Mouse (Mus musculus) G1E (cell line): ENCODE results near the gene Olfr1333. TPM values are rescaled to one million over a fixed set of nuclear protein-coding genes. Genes with fewer than 3 reads are reported as not detected.

Source experiments
- ATAC-seq: 2 replicates; pipeline ENCODE4 v1.8.0; 2016; ENCODE audit warnings: mild to moderate bottlenecking; ENCODE audit not compliant: insufficient number of reproducible peaks, poor library complexity, low FRiP score, severe bottlenecking; ENCODE audit errors: extremely low read depth
- DNase-seq: peaks from one replicate; pipeline ENCODE4 v3.0.0; 2012; ENCODE audit warnings: low spot score
- H3K27me3 ChIP-seq: 2 replicates; pipeline ENCODE4 v1.6.1; 2012; ENCODE audit warnings: mild to moderate bottlenecking, low read length, inconsistent platforms; ENCODE audit not compliant: insufficient read depth
- H3K36me3 ChIP-seq: replicated peaks from 2 replicates; pipeline ENCODE3; 2012; ENCODE audit warnings: mild to moderate bottlenecking, inconsistent platforms
- H3K4me1 ChIP-seq: 2 replicates; pipeline ENCODE4 v1.6.1; 2012; ENCODE audit warnings: low read depth, low read length, inconsistent platforms, mixed read lengths; ENCODE audit not compliant: insufficient read depth
- H3K4me3 ChIP-seq: 2 replicates; pipeline ENCODE4 v1.5.1; 2012; ENCODE audit warnings: low read depth, mild to moderate bottlenecking, inconsistent platforms, low read length, moderate library complexity, mixed read lengths
- H3K9me3 ChIP-seq: replicated peaks from 2 replicates; pipeline ENCODE4 v1.6.1; 2012; ENCODE audit warnings: inconsistent platforms
- CTCF ChIP-seq: IDR thresholded peaks from 2 replicates; pipeline ENCODE4 v1.5.1; 2012; ENCODE audit warnings: low read depth, low read length, inconsistent platforms, mixed read lengths
- GATA1 ChIP-seq: IDR thresholded peaks from 2 replicates; pipeline ENCODE4 v1.6.1; 2012; ENCODE audit warnings: borderline replicate concordance, low read length, inconsistent platforms, mixed read lengths
- GATA2 ChIP-seq: IDR thresholded peaks from 2 replicates; pipeline ENCODE4 v1.6.1; 2012; ENCODE audit warnings: low read depth, low read length, inconsistent platforms, borderline replicate concordance
- POLR2AphosphoS5 ChIP-seq: IDR thresholded peaks from 2 replicates; pipeline ENCODE4 v1.6.1; 2012; ENCODE audit warnings: low read depth, low read length, inconsistent platforms; ENCODE audit not compliant: insufficient replicate concordance
- TAL1 ChIP-seq: conservative IDR thresholded peaks from 2 replicates; pipeline ENCODE4 v1.6.1; 2012; ENCODE audit warnings: low read depth, low read length, inconsistent platforms, mixed read lengths
- polyA plus RNA-seq: library from polyadenylated mRNA; stranded (reverse); fragments of >175 nt; gene quantifications from 2 replicates; pipeline ENCODE4 v1.2.3, GENCODE M21; 2012
- total RNA-seq, 2 experiments: library from RNA; stranded (forward) in 1 of 2; stranded (reverse) in 1 of 2; fragments of 200-1000 nt in 1 of 2; fragments of >200 nt in 1 of 2; fragmentation: Nextera tagmentation in 1 of 2; gene quantifications; 2 replicates each; pipeline ENCODE4 v1.2.3; 2014 to 2017

Gene Olfr1333
- not detected in 2 replicates for total RNA-seq (2014; fragmentation: Nextera tagmentation)
- 0.06 and 0.44 TPM in 2 replicates for total RNA-seq (2017)
- not detected in 2 replicates for polyA plus RNA-seq

- Histone ChIP-seq H3K9me3 (no peaks in the 10 kb centered on the region), H3K27me3 (no peaks in the 10 kb centered on the region), H3K4me1 (no peaks in the 10 kb centered on the region), H3K4me3 (no peak within 1 kb of the TSS), H3K36me3 (no peaks in the 10 kb centered on the region)
- no peak for TF ChIP-seq GATA2
- TF ChIP-seq GATA1 = no peak
- no peak for TF ChIP-seq TAL1
- no peak for TF ChIP-seq POLR2AphosphoS5
- TF ChIP-seq CTCF = no peak
- ATAC-seq (no peak), DNase-seq (no peak)
These were observed at the start of gene Olfr1333 for GRCm38 (mm10) chr4:118836179-118836578. Gene Olfr1333 (minus strand): TSS chr4:118836279.

GRCm38 (mm10) chr4:118867566-118867965 is 31.5 kb upstream of the Olfr1333 start:
- Histone ChIP-seq H3K4me1 (no peaks in the 10 kb centered on the region), H3K9me3 (no peaks in the 10 kb centered on the region), H3K36me3 (no peaks in the 10 kb centered on the region), H3K4me3 (no peak overlapping the region), H3K27me3 (no peaks in the 10 kb centered on the region)
- no peak for ATAC-seq
- TF ChIP-seq GATA1 (no peak), POLR2AphosphoS5 (no peak), GATA2 (no peak), CTCF (no peak), TAL1 (no peak)
- no peak for DNase-seq

DNA sequence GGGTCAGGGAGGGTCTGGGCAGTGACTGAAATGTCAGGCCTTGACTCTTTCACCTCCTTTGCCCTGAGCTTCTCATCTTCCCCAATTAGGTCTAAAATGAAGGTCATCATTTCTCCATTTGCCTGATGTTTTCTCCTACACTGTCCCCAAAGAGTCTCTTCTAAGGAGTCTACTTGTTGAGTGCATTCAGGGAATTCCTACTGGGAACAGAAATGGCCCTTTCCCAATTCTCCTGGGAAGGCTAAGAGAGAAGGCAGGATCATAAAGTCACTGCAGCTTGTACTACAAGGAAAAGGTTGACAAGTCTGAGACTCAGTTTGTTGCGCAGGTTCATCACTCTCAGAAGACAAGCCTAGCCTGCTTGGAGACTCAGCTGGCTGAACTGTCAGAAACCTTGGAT is 28.3 kb upstream of the Olfr1333 start, which contains the start of gene Olfr1331:
Olfr1331 (plus strand) TSS at position 301 of the 400 bp plus-strand sequence.
- no peak for DNase-seq
- no peak for ATAC-seq
- Histone ChIP-seq H3K4me3 (no peak within 1 kb of the TSS), H3K27me3 (no peaks in the 10 kb centered on the region), H3K4me1 (no peaks in the 10 kb centered on the region), H3K36me3 (no peaks in the 10 kb centered on the region), H3K9me3 (no peaks in the 10 kb centered on the region)
- TF ChIP-seq GATA2 = no peak
- TF ChIP-seq CTCF = no peak
- TF ChIP-seq TAL1 = no peak
- TF ChIP-seq POLR2AphosphoS5 = no peak
- no peak for TF ChIP-seq GATA1

GRCm38 (mm10) chr4:118862704-118863103 is 26.6 kb upstream of the Olfr1333 start:
- Histone ChIP-seq H3K4me3 (no peak overlapping the region), H3K4me1 (no peaks in the 10 kb centered on the region), H3K9me3 (no peaks in the 10 kb centered on the region), H3K36me3 (no peaks in the 10 kb centered on the region), H3K27me3 (no peaks in the 10 kb centered on the region)
- no peak for TF ChIP-seq CTCF
- TF ChIP-seq GATA1 = no peak
- no peak for TF ChIP-seq TAL1
- TF ChIP-seq GATA2 = no peak
- no peak for TF ChIP-seq POLR2AphosphoS5
- no peak for ATAC-seq
- DNase-seq = no peak

GRCm38 (mm10) chr4:118861791-118862190 is 25.7 kb upstream of the Olfr1333 start:
- Histone ChIP-seq H3K9me3 (no peaks in the 10 kb centered on the region), H3K27me3 (no peaks in the 10 kb centered on the region), H3K36me3 (no peaks in the 10 kb centered on the region), H3K4me3 (no peak overlapping the region), H3K4me1 (no peaks in the 10 kb centered on the region)
- no peak for DNase-seq
- no peak for TF ChIP-seq GATA1
- TF ChIP-seq POLR2AphosphoS5 = no peak
- no peak for TF ChIP-seq GATA2
- TF ChIP-seq CTCF = no peak
- no peak for ATAC-seq

DNA sequence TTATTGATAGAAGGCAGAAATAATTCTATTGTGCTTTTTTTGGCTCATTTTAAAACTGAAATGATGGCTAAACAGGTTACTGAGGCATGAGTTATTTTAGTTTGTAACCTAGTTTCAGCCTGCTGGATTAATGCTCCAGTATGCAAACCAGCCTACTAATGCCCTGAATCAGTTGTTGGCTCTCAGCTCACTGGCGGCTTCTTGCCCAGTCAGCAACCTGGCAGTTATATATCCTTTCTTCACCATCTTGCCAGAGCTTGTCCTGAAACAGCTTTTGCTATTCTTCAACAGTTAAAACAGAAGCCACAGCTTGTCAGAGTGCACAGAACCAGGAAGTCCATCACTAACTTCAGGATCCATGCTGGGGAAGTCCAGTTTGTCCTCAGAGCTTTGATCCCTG is 17.2 kb downstream of the Olfr1333 start:
- Histone ChIP-seq H3K36me3 (no peaks in the 10 kb centered on the region), H3K9me3 (no peaks in the 10 kb centered on the region), H3K4me3 (no peak overlapping the region), H3K4me1 (no peaks in the 10 kb centered on the region), H3K27me3 (no peaks in the 10 kb centered on the region)
- ATAC-seq (no peak), DNase-seq (no peak)
- TF ChIP-seq TAL1 (no peak), GATA2 (no peak), POLR2AphosphoS5 (no peak), CTCF (no peak), GATA1 (no peak)
